Mouse (Mus musculus) forebrain, embryonic 10.5 days (tissue): ENCODE measurements around the gene B3galt2. TPM values are rescaled to one million over a fixed set of nuclear protein-coding genes. Genes with fewer than 3 reads are reported as not detected.
A peak's percentile ranks its signal among the peaks of the same experiment; 100 is the strongest.
"Not testable (repeated sequence)": the region's sequence is repeated elsewhere in the genome, so short reads cannot be mapped to it uniquely, and the experiment has no call there.

ENCODE experiments used
- DNase-seq: peaks from one replicate; pipeline ENCODE4 v3.0.0-alpha.2; 2017; ENCODE audit warnings: low spot score; ENCODE audit errors: extremely low spot score
- H3K27ac ChIP-seq: fragments of 300-500 bp; sonication (generic); 2 replicates; pipeline ENCODE4 v1.5.1; 2016; ENCODE audit warnings: mild to moderate bottlenecking
- H3K27me3 ChIP-seq: fragments of 300-500 bp; sonication (generic); 2 replicates; pipeline ENCODE4 v1.6.1; 2016; ENCODE audit warnings: mild to moderate bottlenecking; ENCODE audit not compliant: poor library complexity, severe bottlenecking
- H3K36me3 ChIP-seq: fragments of 300-500 bp; sonication (generic); replicated peaks from 2 replicates; pipeline ENCODE4 v1.6.1; 2016; ENCODE audit warnings: mild to moderate bottlenecking, moderate library complexity
- H3K4me1 ChIP-seq: fragments of 300-500 bp; sonication (generic); 2 replicates; pipeline ENCODE4 v1.6.1; 2016
- H3K4me3 ChIP-seq: fragments of 300-500 bp; sonication (generic); 2 replicates; pipeline ENCODE4 v1.5.1; 2016; ENCODE audit warnings: mild to moderate bottlenecking, moderate library complexity
- H3K9me3 ChIP-seq: fragments of 300-500 bp; sonication (generic); 2 replicates; pipeline ENCODE4 v1.6.1; 2016; ENCODE audit warnings: mild to moderate bottlenecking, moderate library complexity
- WGBS: fragments of 180-500 bp; shearing (Covaris S2); methylation state at CpG from one replicate; pipeline ENCODE4 v1.1.7; 2016; 5-methylcytosine and 5-hydroxymethylcytosine counted together
- polyA plus RNA-seq: library from polyadenylated mRNA; unstranded; fragments of >200 nt; fragmentation: Nextera tagmentation; extraction: Ambion mirVana; gene quantifications from 2 replicates; pipeline ENCODE4 v1.2.1, GENCODE M21; 2016

The B3galt2 gene
- polyA plus RNA-seq, 1 experiment from 2014 or later = 0.38 TPM

DNA sequence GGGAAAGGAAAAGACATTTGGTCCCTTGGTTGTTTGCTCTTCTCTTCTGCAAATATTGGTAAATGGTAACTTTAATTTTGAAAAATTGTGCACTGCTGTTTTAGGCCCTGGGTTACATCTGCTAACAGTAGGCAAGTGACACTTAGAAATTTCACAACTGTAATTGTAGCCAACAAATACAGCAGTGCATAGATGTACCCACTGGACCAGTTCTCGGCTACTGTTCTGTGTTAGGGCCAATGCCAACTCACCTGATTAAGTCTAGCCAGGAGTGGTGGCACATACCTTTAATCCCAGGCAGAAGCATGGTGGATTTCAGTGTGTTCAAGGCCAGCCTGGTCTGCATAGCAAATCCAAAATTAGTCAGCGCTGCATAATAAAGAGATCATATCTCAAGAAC, 9.9 kb downstream of the B3galt2 start:
- Histone ChIP-seq H3K9me3 (no peaks in the 10 kb centered on the region), H3K4me3 (no peak overlapping the region), H3K4me1 (no peaks in the 10 kb centered on the region), H3K27me3 (no peaks in the 10 kb centered on the region), H3K27ac (no peak overlapping the region), H3K36me3 (peaks cover 22% of the 10 kb centered on the region)
- no peak for DNase-seq
- 99% methylated on average over 2 of the region's 2 CpGs for WGBS

DNA sequence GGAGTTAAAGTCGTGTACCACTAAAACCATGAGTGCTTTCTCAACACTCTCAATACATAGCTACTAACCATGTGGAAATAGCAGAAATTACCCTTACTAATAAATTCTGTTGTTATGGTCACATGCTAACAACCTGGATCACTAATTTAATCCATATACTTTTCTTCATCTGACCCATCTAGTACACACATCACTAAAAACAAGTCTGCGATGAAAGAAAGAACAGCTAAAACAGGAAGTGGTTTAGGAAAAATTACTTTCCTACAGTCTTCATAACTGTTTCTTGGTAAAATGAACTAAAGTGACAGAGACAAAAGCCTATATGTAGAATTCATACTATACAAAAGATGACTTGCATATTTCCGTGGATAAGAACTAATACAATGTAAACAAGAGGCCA, 13.2 kb downstream of the B3galt2 start:
- H3K36me3 ChIP-seq = peaks cover 18% of the 10 kb centered on the region
- H3K4me3 ChIP-seq = no peak overlapping the region
- WGBS = 92% methylated on average over 3 of the region's 3 CpGs
- H3K9me3 ChIP-seq = no peaks in the 10 kb centered on the region
- no peaks in the 10 kb centered on the region for H3K27me3 ChIP-seq
- DNase-seq = no peak
- no peak overlapping the region for H3K27ac ChIP-seq
- no peaks in the 10 kb centered on the region for H3K4me1 ChIP-seq

DNA sequence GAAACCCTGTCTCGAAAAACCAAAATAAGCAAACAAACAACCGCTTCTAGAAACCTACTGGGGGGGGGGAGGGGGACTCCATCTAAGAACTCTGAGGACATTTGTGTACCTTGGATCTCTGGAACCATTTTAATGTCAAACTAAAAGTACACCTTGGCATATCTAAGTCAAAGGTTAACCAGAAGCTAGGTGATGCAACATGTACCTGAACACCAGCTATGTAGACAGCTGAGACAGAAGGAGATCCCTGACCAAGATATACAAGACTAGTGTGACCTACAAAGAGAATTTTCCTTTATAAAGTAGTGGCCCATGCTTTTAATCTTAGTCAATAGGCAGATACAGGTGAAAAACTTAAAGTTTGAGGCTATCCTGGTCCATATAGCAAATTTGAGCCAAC, 22.7 kb downstream of the B3galt2 start:
- H3K4me1 ChIP-seq = no peaks in the 10 kb centered on the region
- 100% methylated on average over 2 of the region's 2 CpGs for WGBS
- H3K27me3 ChIP-seq = no peaks in the 10 kb centered on the region
- no peak overlapping the region for H3K4me3 ChIP-seq
- no peak overlapping the region for H3K27ac ChIP-seq
- DNase-seq = no peak
- H3K36me3 ChIP-seq = peaks cover 68% of the 10 kb centered on the region
- H3K9me3 ChIP-seq = peaks cover 4% of the 10 kb centered on the region; the same call in 1 of the 2 replicates

DNA sequence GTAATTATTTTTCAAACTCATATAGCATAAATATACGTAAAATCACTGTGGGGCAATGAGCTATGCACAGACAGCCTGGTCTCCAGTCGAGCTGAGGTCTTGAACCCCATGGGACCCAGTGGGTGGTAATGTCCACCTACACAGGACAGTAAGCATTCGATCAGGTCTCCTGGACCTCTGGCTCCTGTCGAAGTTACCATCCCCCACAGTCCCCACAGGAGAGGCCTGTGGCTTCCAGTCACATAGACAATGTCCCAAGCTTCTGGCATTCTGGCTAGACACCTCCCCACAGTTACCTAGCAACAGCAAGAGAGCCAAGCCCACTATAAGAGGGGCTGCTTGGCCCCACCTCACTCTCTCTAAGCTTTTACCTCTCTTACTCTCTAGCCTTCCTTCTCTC, 24.3 kb downstream of the B3galt2 start:
- not testable (repeated sequence) for H3K27me3 ChIP-seq, H3K9me3 ChIP-seq, H3K4me3 ChIP-seq, H3K27ac ChIP-seq, DNase-seq, H3K4me1 ChIP-seq
- 98% methylated on average over 4 of the region's 4 CpGs for WGBS
- H3K36me3 ChIP-seq = peaks cover 84% of the 10 kb centered on the region

DNA sequence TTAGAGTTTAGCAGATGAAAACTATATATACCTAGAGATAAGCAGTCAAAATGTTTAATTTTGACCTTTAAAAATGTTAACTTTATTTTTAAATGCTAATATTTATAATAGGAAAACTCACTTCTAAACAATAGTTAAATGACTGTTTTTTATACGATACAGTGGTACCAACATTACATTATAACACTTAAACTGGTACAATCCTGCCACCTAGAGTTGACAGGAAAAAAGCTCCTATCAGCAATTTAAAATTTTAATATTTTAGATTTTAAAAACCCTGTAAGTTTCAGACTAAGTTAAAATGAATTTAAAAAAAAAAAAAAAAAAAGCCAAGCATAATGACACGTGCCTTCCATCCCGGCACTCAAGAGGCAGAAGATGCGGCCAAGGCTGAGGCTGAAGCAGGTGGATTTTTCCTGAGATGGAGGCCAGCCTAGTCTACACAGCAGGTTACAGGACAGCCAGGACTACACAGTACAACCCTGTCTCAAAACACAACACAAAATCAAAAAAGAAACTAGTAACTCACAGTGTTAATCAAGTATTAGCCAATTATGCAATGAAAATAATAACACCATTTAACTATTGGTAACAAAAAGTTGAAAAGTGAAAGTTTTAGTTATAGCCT, 35.4 kb downstream of the B3galt2 start:
- Histone ChIP-seq H3K36me3 (peaks cover 87% of the 10 kb centered on the region), H3K9me3 (no peaks in the 10 kb centered on the region), H3K27me3 (no peaks in the 10 kb centered on the region), H3K27ac (no peak overlapping the region), H3K4me1 (no peaks in the 10 kb centered on the region), H3K4me3 (no peak overlapping the region)
- DNase-seq = no peak
- 97% methylated on average over 4 of the region's 4 CpGs for WGBS

DNA sequence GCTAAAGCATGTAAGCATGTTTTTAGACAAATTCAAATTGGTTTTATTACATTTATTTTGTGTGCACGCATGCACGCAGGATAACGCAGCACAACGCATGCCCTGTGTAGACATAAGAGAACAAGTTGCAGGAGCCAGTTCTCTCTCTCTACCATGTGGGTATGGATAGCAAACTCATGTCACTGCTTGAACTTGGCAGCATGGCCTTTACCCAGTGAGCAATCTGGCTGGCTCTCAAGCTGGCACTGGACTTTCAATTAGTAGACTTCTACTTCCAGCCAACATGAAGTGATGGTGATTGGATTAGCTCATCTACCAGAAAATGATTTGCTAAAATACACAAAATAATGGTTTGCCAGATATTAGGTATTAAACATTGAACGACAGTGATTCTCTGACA, 40.6 kb downstream of the B3galt2 start:
- peaks cover 78% of the 10 kb centered on the region for H3K36me3 ChIP-seq

DNA sequence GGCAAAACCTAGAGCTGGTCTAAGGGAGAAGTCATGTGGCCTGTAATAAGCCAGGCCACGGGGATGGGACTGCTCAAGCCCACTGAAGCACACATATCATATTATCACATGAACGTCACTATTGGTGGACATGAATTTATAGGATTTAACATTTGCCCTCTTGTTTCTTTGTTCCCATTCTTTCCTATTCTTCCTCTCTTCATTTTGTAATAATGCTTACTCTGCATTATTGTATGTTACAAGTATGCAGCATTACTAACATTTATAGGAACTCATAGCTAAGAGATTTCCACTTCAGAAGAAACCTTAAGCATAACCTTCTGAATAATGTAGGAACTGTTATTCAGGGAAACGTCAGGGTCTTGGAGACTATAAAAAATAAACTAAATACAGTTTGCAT, 44.4 kb downstream of the B3galt2 start:
- Histone ChIP-seq H3K27me3 (no peaks in the 10 kb centered on the region), H3K4me1 (no peaks in the 10 kb centered on the region), H3K27ac (no peak overlapping the region), H3K36me3 (peaks cover 81% of the 10 kb centered on the region), H3K9me3 (no peaks in the 10 kb centered on the region), H3K4me3 (no peak overlapping the region)
- 95% methylated on average over 3 of the region's 3 CpGs for WGBS
- no peak for DNase-seq

More for the DNA sequence above, 40.6 kb downstream of the B3galt2 start:
- Histone ChIP-seq H3K4me1 (no peaks in the 10 kb centered on the region), H3K9me3 (no peaks in the 10 kb centered on the region), H3K27ac (no peak overlapping the region), H3K4me3 (no peak overlapping the region), H3K27me3 (no peaks in the 10 kb centered on the region)
- WGBS = 95% methylated on average over 5 of the region's 5 CpGs
- DNase-seq = no peak

DNA sequence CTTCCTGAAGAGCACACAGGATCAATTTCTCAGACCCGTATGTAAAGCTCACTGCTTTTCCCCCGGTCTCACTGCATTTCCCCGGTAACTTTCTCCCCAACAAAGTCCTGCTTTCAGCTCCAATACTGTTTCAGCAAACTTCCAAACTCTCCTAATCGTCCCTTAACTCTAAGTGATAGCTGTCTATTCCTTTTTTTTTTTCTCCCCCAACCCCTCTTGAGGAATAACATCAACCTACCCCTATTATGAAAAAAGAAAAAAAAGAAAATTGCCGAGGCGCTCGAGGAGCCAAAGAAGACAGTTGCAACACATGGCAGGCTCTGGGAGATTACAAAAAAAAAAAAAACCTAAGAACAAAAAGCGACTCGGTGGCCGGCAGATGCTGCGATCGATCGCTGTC, 61.3 kb downstream of the B3galt2 start:
- peaks cover 23% of the 10 kb centered on the region for H3K4me1 ChIP-seq
- no peaks in the 10 kb centered on the region; the same call in 1 of the 2 replicates for H3K27me3 ChIP-seq
- no peaks in the 10 kb centered on the region for H3K9me3 ChIP-seq
- H3K27ac ChIP-seq = peak overlapping the region; percentile 97
- 0% methylated on average over 13 of the region's 13 CpGs for WGBS
- peak overlapping the region; percentile 84 for H3K4me3 ChIP-seq
- H3K36me3 ChIP-seq = peaks cover 23% of the 10 kb centered on the region
- DNase-seq = no peak

DNA sequence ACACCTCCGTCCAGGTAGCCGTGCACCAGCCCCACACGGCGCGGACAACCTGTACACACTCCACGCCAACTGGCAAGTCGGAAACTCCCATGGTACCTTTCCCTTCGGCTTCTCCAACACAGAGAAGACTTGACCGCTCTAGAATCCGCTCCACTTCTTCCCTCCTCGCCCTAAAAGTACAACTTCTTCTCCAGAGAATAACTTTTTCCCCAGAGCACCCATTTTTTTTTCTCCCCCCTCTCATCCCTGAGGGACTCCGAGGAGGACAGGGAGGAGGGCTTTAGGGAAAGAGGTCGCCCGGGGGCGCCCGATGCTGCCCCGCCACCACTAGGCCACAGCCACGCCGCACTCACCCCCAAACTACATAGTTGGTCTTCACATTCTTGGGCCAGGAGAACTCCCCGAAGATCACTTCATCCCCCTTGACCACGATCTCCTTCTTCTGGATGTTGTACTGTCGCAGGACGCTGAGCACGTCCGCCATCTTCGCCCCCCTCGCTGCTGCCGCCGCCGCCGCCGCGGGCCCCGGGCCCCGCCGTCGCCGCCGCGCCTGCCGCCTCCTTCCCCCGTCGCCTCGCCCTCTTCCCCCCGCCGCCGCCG, 61.8 kb downstream of the B3galt2 start:
- Histone ChIP-seq H3K4me1 (peaks cover 23% of the 10 kb centered on the region), H3K4me3 (peak overlapping the region; percentile 84), H3K36me3 (peaks cover 18% of the 10 kb centered on the region), H3K9me3 (no peaks in the 10 kb centered on the region), H3K27me3 (no peaks in the 10 kb centered on the region; the same call in 1 of the 2 replicates), H3K27ac (peak overlapping the region; percentile 97)
- no peak for DNase-seq
- WGBS = under 1% methylated on average over 41 of the region's 48 CpGs

DNA sequence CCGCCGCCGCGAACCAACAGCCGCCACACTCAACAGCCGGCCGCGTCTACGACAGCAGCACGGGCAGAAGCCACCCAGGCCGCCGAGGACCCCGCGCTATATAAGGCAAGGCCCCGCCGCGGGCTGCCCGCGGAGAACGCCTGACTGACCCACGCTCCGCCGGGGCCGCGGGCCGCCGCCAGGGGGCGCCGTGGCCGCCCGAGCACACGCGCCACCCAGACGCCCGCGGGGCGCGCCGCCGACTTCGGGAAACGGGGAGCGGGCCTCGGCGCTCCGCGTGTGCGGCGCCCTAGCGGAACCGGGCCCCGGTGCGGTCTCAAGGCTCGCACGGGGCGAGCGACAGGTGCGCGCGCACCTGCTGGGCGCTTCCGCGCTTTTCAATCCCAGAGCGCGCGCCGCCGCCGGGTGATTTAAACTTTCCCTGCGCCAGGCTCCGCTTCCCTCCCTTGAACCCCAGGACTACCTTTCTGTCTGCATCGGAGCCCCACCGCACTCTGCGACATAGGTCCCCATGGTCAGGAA, 62.3 kb downstream of the B3galt2 start, which contains the start of gene Cdc73:
Gene Cdc73 (minus strand): TSS at position 153 of the 522 bp plus-strand sequence.
- H3K4me3 ChIP-seq = peak within 1 kb of the TSS; percentile 84
- H3K9me3 ChIP-seq = no peaks in the 10 kb centered on the region
- WGBS = 0% methylated on average over 67 of the region's 74 CpGs
- peaks cover 12% of the 10 kb centered on the region for H3K36me3 ChIP-seq
- H3K4me1 ChIP-seq = peaks cover 23% of the 10 kb centered on the region
- peak within 1 kb of the TSS; percentile 97 for H3K27ac ChIP-seq
- DNase-seq = peak; percentile 88
- H3K27me3 ChIP-seq = no peaks in the 10 kb centered on the region; the same call in 1 of the 2 replicates

Other genes with a start within 250 kb of the B3galt2 start
- gene Cdc73, start 62.2 kb downstream of the B3galt2 start, polyA plus RNA-seq = 33.8 and 33.9 TPM in 2 replicates
- gene Glrx2, start 75.7 kb downstream of the B3galt2 start, polyA plus RNA-seq = 88.1 and 89.1 TPM in 2 replicates
- gene Trove2, start 136.4 kb downstream of the B3galt2 start, polyA plus RNA-seq = 33.5 and 36.1 TPM in 2 replicates
- 122 and 129 TPM in 2 replicates for gene Uchl5, start 136.6 kb downstream of the B3galt2 start, polyA plus RNA-seq